Mouse (Mus musculus): Measurements from ENCODE around the gene Gimap4.

DNA sequence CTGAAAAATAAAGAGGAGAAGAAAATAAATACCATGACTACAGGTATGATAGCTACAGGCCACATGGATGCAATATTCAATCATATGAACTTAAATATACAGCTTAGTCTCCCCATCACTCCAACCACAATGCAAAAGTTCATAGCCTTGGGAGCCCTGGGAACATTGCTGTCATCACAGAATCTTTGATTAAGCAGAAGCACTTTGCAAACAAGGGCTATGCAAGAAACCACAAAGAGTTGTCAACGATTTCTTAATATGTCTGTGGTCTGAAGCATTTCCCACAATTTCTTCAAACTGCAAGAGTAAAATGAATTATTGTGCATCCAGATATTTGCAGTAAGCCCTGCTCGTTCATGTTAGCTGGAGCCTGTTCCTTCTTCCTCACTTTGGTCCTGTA, 52.7 kb downstream of the Gimap4 start:
- no peak for TF ChIP-seq CTCF (IDR thresholded peaks at IDR 0.05; ENCODE audit: borderline replicate concordance, insufficient read depth, low read length)
- TF ChIP-seq POLR2A (IDR thresholded peaks at IDR 0.05; ENCODE audit: low read depth, low read length), result no peak

Measured in embryonic fibroblast, embryonic 13.5 days (primary cell).